Mouse (Mus musculus): ENCODE measurements around the gene Snx18. TPM values are rescaled to one million over a fixed set of nuclear protein-coding genes. Genes with fewer than 3 reads are reported as not detected.

Snx18 gene
- polyA plus RNA-seq, 1 experiment from 2014 or later = 8.3 TPM

GRCm38 (mm10) chr13:113572046-113572686 lies 46.2 kb downstream of the Snx18 start:
- Histone ChIP-seq H3K9me3 (replicated peaks) (0 out of 2 replicates have a peak, but pooled peaks cover 5% of the 10 kb centered on the region), H3K4me2 (no peak overlapping the region), H3K9ac (no peak overlapping the region), H3K4me3 (no peak overlapping the region), H3K4me1 (no peaks in the 10 kb centered on the region), H3K36me3 (ENCODE audit: poor library complexity, severe bottlenecking) (no peaks in the 10 kb centered on the region), H3K27ac (no peak overlapping the region), H3K27me3 (no peaks in the 10 kb centered on the region)
- ATAC-seq = no peak
- 83% methylated on average over 9 of the region's 9 CpGs for WGBS

- H3K36me3 ChIP-seq (ENCODE audit: poor library complexity, severe bottlenecking) = no peaks in the 10 kb centered on the region
- 0 out of 2 replicates have a peak, but pooled peaks cover 5% of the 10 kb centered on the region for H3K9me3 ChIP-seq (replicated peaks)
- 6% methylated on average over 2 of the region's 2 CpGs for WGBS
Measured at GRCm38 (mm10) chr13:113569526-113569925, 48.8 kb downstream of the Snx18 start.

GRCm38 (mm10) chr13:113566951-113567350 lies 51.4 kb downstream of the Snx18 start:
- WGBS = 95% methylated on average over 5 of the region's 5 CpGs
- Histone ChIP-seq H3K4me1 (no peaks in the 10 kb centered on the region), H3K9ac (no peak overlapping the region), H3K36me3 (ENCODE audit: poor library complexity, severe bottlenecking) (no peaks in the 10 kb centered on the region), H3K27ac (no peak overlapping the region), H3K27me3 (no peaks in the 10 kb centered on the region), H3K4me2 (no peak overlapping the region), H3K4me3 (no peak overlapping the region), H3K9me3 (replicated peaks) (0 out of 2 replicates have a peak, but pooled peaks cover 5% of the 10 kb centered on the region)
- no peak for ATAC-seq

More at GRCm38 (mm10) chr13:113569526-113569925, 48.8 kb downstream of the Snx18 start:
- H3K27me3 ChIP-seq = no peaks in the 10 kb centered on the region
- no peaks in the 10 kb centered on the region for H3K4me1 ChIP-seq
- no peak for ATAC-seq
- no peak overlapping the region for H3K9ac ChIP-seq
- H3K27ac ChIP-seq = no peak overlapping the region
- H3K4me2 ChIP-seq = no peak overlapping the region
- no peak overlapping the region for H3K4me3 ChIP-seq

DNA sequence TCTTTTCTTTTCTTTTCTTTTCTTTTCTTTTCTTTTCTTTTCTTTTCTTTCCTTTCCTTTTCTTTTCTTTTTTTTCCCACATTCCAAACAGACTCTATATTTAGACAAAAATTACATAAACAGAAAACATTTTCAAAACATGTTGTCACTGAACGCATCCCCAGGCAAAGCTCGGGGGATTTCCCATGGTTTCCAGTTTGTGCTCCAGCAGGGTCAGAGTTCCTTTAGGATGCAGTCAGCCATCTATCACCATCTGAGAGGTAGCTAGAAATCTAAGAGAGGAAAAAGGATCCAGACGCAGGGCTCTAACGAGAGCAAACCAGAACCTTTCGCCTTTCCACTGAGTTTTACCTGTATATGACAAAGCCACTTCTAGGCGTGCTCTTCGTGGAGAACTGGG lies 52.0 kb downstream of the Snx18 start:
- H3K27me3 ChIP-seq = no peaks in the 10 kb centered on the region
- H3K27ac ChIP-seq = no peak overlapping the region
- H3K9ac ChIP-seq = no peak overlapping the region
- peaks cover 5% of the 10 kb centered on the region; the same call in 1 of the 2 replicates for H3K9me3 ChIP-seq (replicated peaks)
- H3K4me3 ChIP-seq = no peak overlapping the region
- H3K4me2 ChIP-seq = no peak overlapping the region
- no peaks in the 10 kb centered on the region for H3K36me3 ChIP-seq (ENCODE audit: poor library complexity, severe bottlenecking)
- 91% methylated on average over 7 of the region's 7 CpGs for WGBS
- no peak for ATAC-seq
- no peaks in the 10 kb centered on the region for H3K4me1 ChIP-seq

GRCm38 (mm10) chr13:113559646-113560045 lies 58.7 kb downstream of the Snx18 start:
- Histone ChIP-seq H3K4me1 (no peaks in the 10 kb centered on the region), H3K27me3 (no peaks in the 10 kb centered on the region), H3K9me3 (replicated peaks) (no peaks in the 10 kb centered on the region; the same call in 1 of the 2 replicates), H3K4me2 (no peak overlapping the region), H3K27ac (no peak overlapping the region), H3K36me3 (ENCODE audit: poor library complexity, severe bottlenecking) (no peaks in the 10 kb centered on the region), H3K9ac (no peak overlapping the region), H3K4me3 (no peak overlapping the region)
- WGBS = 93% methylated on average over 9 of the region's 9 CpGs
- ATAC-seq = no peak

GRCm38 (mm10) chr13:113556538-113556937 lies 61.8 kb downstream of the Snx18 start:
- Histone ChIP-seq H3K9me3 (replicated peaks) (no peaks in the 10 kb centered on the region; the same call in 1 of the 2 replicates), H3K27ac (no peak overlapping the region), H3K4me1 (no peaks in the 10 kb centered on the region), H3K27me3 (no peaks in the 10 kb centered on the region), H3K36me3 (ENCODE audit: poor library complexity, severe bottlenecking) (no peaks in the 10 kb centered on the region), H3K4me3 (no peak overlapping the region), H3K4me2 (no peak overlapping the region), H3K9ac (no peak overlapping the region)
- ATAC-seq = no peak

DNA sequence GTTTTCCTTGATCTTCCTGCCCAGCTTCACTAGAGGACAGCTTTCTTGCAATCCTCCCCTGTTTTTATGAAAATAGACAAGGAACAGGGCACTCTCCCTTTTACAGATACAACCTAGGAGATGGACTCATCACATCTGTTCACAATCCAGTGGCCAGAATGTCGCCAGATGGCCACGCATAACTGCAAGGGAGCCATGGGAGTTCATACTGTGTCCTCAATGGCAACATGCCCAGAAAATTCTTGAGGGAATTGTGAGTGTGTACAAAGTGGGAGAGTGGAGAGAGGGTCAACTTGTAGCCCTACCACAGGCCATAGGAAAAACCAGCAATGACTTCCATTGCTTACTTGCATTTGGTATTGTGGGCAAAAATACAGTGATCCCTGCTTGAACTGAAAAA lies 63.1 kb downstream of the Snx18 start:
- Histone ChIP-seq H3K9me3 (replicated peaks) (no peaks in the 10 kb centered on the region), H3K27ac (no peak overlapping the region), H3K9ac (no peak overlapping the region), H3K4me1 (no peaks in the 10 kb centered on the region), H3K4me3 (no peak overlapping the region), H3K36me3 (ENCODE audit: poor library complexity, severe bottlenecking) (no peaks in the 10 kb centered on the region), H3K27me3 (no peaks in the 10 kb centered on the region), H3K4me2 (no peak overlapping the region)
- WGBS = 93% methylated on average over 2 of the region's 2 CpGs
- no peak for ATAC-seq

DNA sequence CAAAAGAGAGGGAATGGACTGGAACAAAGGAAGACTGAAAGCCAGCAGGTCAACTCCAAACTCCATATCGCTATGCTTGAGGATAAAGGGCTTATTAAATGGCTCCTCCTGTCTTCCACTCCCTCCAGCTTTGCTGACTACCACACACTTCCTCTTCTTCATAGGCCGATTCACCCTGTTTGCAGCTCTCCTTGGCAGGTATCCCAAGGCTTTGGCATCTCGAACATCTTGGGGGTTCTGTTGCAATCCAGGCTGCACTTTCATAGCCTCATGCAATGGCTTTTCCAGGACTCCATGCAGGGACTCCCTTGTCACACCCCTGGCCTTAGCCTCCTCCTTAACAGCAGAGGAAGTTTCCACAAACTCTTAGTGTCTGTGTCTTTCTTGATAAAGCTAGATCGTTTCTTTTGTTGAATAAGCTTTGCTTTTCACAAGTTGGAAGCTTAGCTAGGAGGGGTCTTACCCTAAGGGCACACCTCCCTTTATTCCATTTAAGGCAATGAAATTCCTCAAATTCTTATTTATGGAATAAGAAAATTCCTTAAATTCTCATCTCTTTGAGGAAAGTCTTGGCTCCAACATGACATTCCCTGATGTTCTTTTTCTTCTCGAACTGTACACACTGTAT lies 64.6 kb downstream of the Snx18 start:
- H3K9me3 ChIP-seq (replicated peaks) = no peaks in the 10 kb centered on the region
- H3K4me3 ChIP-seq = no peak overlapping the region
- no peak for ATAC-seq
- H3K27me3 ChIP-seq = no peaks in the 10 kb centered on the region
- H3K4me1 ChIP-seq = no peaks in the 10 kb centered on the region
- H3K4me2 ChIP-seq = no peak overlapping the region
- no peak overlapping the region for H3K9ac ChIP-seq
- no peak overlapping the region for H3K27ac ChIP-seq
- no peaks in the 10 kb centered on the region for H3K36me3 ChIP-seq (ENCODE audit: poor library complexity, severe bottlenecking)
- WGBS = 87% methylated on average over 5 of the region's 5 CpGs

DNA sequence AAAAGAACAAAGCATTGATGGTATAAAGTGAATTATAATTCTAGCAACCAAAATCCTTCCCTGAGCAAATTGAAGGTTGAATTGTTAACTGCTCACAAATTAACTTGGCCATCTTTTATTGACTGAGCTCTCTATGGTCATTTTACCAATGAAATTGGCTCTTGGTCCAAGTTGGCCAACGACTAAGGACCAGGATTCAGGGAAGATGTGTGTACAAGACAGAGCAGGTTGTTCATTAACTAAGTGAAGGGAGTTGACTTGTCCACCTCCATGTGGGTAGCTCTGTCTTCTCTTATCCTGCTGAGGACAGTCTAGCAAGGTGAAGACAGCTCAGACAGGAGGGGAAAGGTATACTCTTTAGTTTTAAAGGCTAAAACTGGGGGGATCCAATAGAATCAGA lies 66.0 kb downstream of the Snx18 start:
- H3K9me3 ChIP-seq (replicated peaks) = no peaks in the 10 kb centered on the region
- WGBS = 78% methylated on average over 1 of the region's 1 CpGs
- H3K36me3 ChIP-seq (ENCODE audit: poor library complexity, severe bottlenecking) = no peaks in the 10 kb centered on the region
- no peak overlapping the region for H3K9ac ChIP-seq
- H3K4me2 ChIP-seq = no peak overlapping the region
- H3K4me1 ChIP-seq = no peaks in the 10 kb centered on the region
- H3K27ac ChIP-seq = no peak overlapping the region
- no peaks in the 10 kb centered on the region for H3K27me3 ChIP-seq
- no peak overlapping the region for H3K4me3 ChIP-seq
- ATAC-seq = no peak

DNA sequence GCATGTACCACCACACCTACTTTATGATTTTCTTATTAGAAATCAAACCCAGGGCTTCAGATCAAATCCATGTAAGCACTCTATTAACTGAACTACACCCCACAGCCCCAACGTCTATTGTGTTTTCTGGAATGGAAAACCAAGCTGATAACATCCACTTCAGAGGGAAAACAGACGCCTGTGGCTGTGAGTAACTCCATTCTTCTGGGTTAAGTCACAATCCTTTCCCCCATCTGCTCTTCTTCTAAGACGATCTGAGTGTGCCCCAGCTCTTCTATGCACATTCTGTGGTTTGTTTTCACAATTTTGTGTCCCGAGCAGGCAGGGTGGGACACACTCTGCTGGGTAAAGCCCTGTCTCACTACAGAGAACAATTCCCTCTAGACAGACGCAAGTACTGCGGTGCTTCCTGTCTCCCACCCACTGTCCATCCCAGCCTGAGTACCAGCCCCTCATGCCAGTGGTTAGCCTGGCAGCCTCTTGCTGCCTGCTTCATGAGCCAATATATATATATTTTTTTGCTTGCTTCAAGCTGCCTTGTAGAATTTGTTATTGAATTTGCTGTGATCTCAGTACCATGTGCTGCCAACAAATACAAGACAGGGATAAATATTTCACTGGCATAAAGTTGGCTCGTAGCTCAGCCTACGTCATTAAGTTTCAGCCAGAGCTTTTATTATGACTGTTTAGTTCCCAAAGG lies 67.3 kb downstream of the Snx18 start:
- Histone ChIP-seq H3K27ac (no peak overlapping the region), H3K4me1 (no peaks in the 10 kb centered on the region)

GRCm38 (mm10) chr13:113549021-113549420 lies 69.3 kb downstream of the Snx18 start:
- H3K9ac ChIP-seq = no peak overlapping the region
- no peaks in the 10 kb centered on the region for H3K27me3 ChIP-seq
- H3K4me2 ChIP-seq = no peak overlapping the region
- H3K36me3 ChIP-seq (ENCODE audit: poor library complexity, severe bottlenecking) = no peaks in the 10 kb centered on the region
- WGBS = 87% methylated on average over 3 of the region's 3 CpGs
- no peaks in the 10 kb centered on the region for H3K9me3 ChIP-seq (replicated peaks)
- H3K4me3 ChIP-seq = no peak overlapping the region
- no peak overlapping the region for H3K27ac ChIP-seq
- no peaks in the 10 kb centered on the region for H3K4me1 ChIP-seq
- no peak for ATAC-seq

More for the DNA sequence above, 67.3 kb downstream of the Snx18 start:
- Histone ChIP-seq H3K9ac (no peak overlapping the region), H3K4me3 (no peak overlapping the region), H3K36me3 (ENCODE audit: poor library complexity, severe bottlenecking) (no peaks in the 10 kb centered on the region), H3K9me3 (replicated peaks) (no peaks in the 10 kb centered on the region), H3K4me2 (no peak overlapping the region), H3K27me3 (no peaks in the 10 kb centered on the region)
- peak; percentile 57; the same call in 1 of the 2 replicates for ATAC-seq
- 69% methylated on average over 8 of the region's 8 CpGs for WGBS

GRCm38 (mm10) chr13:113547807-113548426 lies 70.4 kb downstream of the Snx18 start:
- Histone ChIP-seq H3K27me3 (no peaks in the 10 kb centered on the region), H3K9ac (no peak overlapping the region), H3K36me3 (ENCODE audit: poor library complexity, severe bottlenecking) (no peaks in the 10 kb centered on the region), H3K9me3 (replicated peaks) (no peaks in the 10 kb centered on the region), H3K4me3 (no peak overlapping the region), H3K4me1 (no peaks in the 10 kb centered on the region), H3K27ac (no peak overlapping the region), H3K4me2 (no peak overlapping the region)
- WGBS = 90% methylated on average over 8 of the region's 8 CpGs
- ATAC-seq = no peak

All from forebrain, embryonic 13.5 days (tissue).